Mouse (Mus musculus): ENCODE measurements around the gene Sfxn4.
A peak's percentile ranks its signal among the peaks of the same experiment; 100 is the strongest.

Sfxn4 gene

GRCm38 (mm10) chr19:60818677-60819076 lies 42.6 kb downstream of the Sfxn4 start:
- no peak for DNase-seq

- DNase-seq, result no peak
These were observed 48.1 kb downstream of the Sfxn4 start for GRCm38 (mm10) chr19:60813133-60813532.

GRCm38 (mm10) chr19:60812036-60812389 lies 49.3 kb downstream of the Sfxn4 start:
- no peak for DNase-seq

- peak; percentile 91 to 95 for DNase-seq
These were observed 49.9 kb downstream of the Sfxn4 start, which contains the start of gene Fam45a for GRCm38 (mm10) chr19:60811098-60812035. Gene Fam45a, plus strand, starts transcription at chr19:60811585.

- DNase-seq, result no peak
These were observed 51.4 kb downstream of the Sfxn4 start for GRCm38 (mm10) chr19:60809927-60810326.

GRCm38 (mm10) chr19:60804903-60805302 lies 56.4 kb downstream of the Sfxn4 start:
- DNase-seq, result no peak

- no peak for DNase-seq
These were observed 61.3 kb downstream of the Sfxn4 start for GRCm38 (mm10) chr19:60799867-60800569.

GRCm38 (mm10) chr19:60797415-60797814 lies 63.9 kb downstream of the Sfxn4 start:
- DNase-seq, result no peak

- DNase-seq, result no peak
These were observed 66.0 kb downstream of the Sfxn4 start for GRCm38 (mm10) chr19:60795244-60795643.

GRCm38 (mm10) chr19:60793170-60793707 lies 68.0 kb downstream of the Sfxn4 start:
- DNase-seq, result no peak

- DNase-seq, result no peak
These were observed 70.1 kb downstream of the Sfxn4 start for GRCm38 (mm10) chr19:60791164-60791563.

GRCm38 (mm10) chr19:60790551-60791161 lies 70.6 kb downstream of the Sfxn4 start, which contains the start of gene Eif3a:
Gene Eif3a, minus strand, starts transcription at chr19:60790658.
- DNase-seq, result peak; percentile 92 to 94

GRCm38 (mm10) chr19:60789919-60790506 lies 71.3 kb downstream of the Sfxn4 start:
- peak; percentile 56 to 64 for DNase-seq

- no peak for DNase-seq
These were observed 71.8 kb downstream of the Sfxn4 start for GRCm38 (mm10) chr19:60789452-60789851.

- no peak for DNase-seq
These were observed 72.9 kb downstream of the Sfxn4 start for GRCm38 (mm10) chr19:60788214-60788960.

- DNase-seq, result no peak
These were observed 73.7 kb downstream of the Sfxn4 start for GRCm38 (mm10) chr19:60787465-60788150.
